Mouse (Mus musculus) adrenal gland, adult 18-20 months (tissue): ENCODE measurements around the gene Serpini2. TPM values are rescaled to one million over a fixed set of nuclear protein-coding genes. Genes with fewer than 3 reads are reported as not detected.
"Not testable (repeated sequence)": the region's sequence is repeated elsewhere in the genome, so short reads cannot be mapped to it uniquely, and the experiment has no call there.

Experiments used
- DNase-seq, 2 experiments: peaks; one replicate each; pipeline ENCODE4 v3.0.0; 2021 to 2022; ENCODE audit warnings: low spot score in 2 of 2
- long read RNA-seq, 2 experiments: library from polyadenylated mRNA; stranded (forward); transcript quantifications; one replicate each; pipeline ENCODE4 v2.0.0; 2021
- total RNA-seq, 2 experiments: library from RNA; stranded (reverse); gene quantifications; 1 replicate in 1 of 2; 2 replicates in 1 of 2; pipeline ENCODE4 v1.2.3; 2021

Gene Serpini2
- not detected for total RNA-seq
- long read RNA-seq, experiment 1: 0 reads
- long read RNA-seq, experiment 2: 0 reads

DNA sequence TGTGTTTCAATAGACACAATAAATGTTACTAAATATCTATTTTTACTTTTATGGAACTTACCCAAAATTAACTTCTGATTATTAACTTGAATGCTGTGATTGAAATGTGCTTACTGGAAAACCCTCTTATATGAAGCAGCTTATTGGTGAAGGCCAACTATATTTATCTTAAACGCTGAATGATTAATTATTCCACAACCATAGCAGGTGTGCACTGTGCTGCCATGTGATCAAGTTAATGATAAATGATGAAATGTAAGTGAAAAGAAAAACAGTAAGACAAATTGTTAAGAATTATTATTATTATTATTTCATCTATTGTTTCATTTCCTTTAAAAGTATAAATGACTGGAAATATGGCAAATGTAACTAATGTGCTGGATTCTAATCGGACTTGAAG is at the start of gene Serpini2:
TSS of gene Serpini2 (minus strand) at position 101 of the 400 bp plus-strand sequence.
- DNase-seq: no peak

- DNase-seq: no peak
Measured at GRCm38 (mm10) chr3:75308861-75309260, 39.0 kb upstream of the Serpini2 start.

- no peak for DNase-seq
Measured at GRCm38 (mm10) chr3:75308228-75308627, 38.4 kb upstream of the Serpini2 start.

DNA sequence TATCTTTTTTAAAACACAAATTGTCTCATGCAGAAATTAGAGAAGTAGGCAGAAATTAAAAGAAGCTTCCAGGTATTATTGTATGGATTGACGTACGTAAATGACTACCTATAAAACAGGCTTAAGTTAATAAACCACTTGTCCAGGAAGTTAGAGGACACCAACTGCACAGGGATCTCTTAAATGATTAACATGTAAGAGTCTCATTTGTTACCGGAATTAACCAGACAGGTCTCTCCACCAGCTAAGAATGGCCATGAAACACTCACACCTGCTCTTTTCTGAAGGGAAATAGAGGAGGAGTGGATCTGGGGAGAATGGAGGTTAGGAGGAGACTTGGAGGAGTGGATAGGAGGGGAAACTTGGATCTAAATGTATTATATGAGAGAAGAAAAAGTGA is 35.7 kb upstream of the Serpini2 start:
- DNase-seq: no peak

DNA sequence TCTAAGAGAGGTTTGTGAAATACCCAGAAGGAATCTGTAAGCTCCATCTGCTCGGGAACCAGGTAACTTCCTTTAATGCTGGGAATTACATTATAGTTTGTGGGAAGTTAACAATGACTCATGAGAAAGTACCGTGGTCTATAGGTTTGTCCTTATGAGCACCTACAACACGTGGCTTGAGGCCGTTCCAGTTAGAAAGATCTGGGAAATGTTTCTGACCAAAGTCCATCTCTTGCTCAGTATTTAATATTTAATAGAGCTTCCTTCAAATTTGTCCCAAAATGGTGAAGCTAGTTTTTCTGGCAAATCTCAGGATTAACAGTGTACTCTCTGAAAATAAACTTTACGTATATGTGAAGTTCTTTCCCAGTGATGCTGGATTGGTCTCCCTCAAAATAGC is 34.7 kb upstream of the Serpini2 start:
- no peak for DNase-seq

GRCm38 (mm10) chr3:75301072-75301471 is 31.2 kb upstream of the Serpini2 start:
- no peak for DNase-seq

GRCm38 (mm10) chr3:75299464-75299863 is 29.6 kb upstream of the Serpini2 start:
- not testable (repeated sequence) for DNase-seq

DNA sequence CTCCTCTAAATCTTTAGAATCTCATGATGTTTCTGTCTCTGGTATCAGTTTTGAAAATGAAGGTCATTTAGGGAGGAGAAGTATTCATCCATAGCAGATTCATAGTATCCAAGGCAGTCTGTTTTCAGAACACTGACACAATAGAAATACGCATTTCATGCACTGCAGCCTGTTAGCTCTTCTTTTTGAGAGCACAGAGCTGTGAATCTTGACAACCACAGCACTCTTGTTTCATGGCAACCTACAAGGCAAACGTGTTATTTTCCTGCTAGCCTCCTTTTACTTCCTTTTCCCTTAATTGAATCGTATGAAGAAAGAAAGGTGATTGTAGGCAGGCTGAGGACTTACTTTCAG is 27.9 kb upstream of the Serpini2 start:
- DNase-seq: no peak

GRCm38 (mm10) chr3:75297026-75297757 is 27.3 kb upstream of the Serpini2 start:
- DNase-seq: no peak

DNA sequence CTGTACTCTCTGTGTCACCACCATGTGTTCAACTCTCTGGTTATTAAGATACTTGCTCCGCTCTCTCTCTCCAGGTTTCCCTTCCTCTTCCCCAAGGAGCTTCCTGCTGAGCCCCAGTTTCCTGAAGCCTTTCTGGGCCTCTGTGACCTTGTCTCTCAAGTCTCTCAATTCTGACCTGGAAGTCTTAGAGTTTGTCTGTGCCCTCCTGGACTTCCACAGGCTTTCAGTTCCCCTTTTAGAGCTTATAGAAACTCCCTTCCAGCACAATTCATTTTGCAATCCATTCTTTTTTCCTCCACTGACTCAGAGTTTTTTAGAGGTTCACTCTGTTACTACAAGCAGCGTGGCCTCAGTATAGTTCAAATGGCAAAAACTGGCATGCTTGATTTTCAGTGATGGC is 23.4 kb upstream of the Serpini2 start:
- no peak for DNase-seq

GRCm38 (mm10) chr3:75277455-75277854 is 7.6 kb upstream of the Serpini2 start:
- no peak for DNase-seq

GRCm38 (mm10) chr3:75276522-75276921 is 6.6 kb upstream of the Serpini2 start:
- DNase-seq: no peak

- DNase-seq: no peak
Measured at GRCm38 (mm10) chr3:75275127-75275526, 5.2 kb upstream of the Serpini2 start.

GRCm38 (mm10) chr3:75259356-75259755 is 10.5 kb downstream of the Serpini2 start:
- no peak for DNase-seq

DNA sequence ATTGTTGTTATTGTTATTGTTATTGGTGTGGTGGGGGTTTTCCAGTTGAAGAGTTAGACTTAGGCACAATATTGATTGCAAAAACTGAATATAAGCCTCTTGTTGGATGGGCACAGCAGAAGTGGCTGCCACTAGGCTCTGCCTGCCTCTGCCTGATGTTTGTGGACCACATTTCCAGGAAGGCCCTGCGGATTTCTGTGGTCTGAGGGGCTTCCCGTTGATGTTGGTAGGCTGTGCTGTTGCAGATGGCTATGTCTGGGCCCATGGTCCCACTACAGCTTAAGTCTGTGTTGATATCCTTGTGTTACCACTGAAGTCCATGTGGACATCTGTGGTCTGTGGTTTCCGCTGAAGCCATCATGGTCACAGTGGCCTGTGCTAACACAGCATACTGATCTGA is 50.2 kb downstream of the Serpini2 start:
- DNase-seq: no peak

GRCm38 (mm10) chr3:75219211-75219610 is 50.7 kb downstream of the Serpini2 start:
- no peak for DNase-seq

DNA sequence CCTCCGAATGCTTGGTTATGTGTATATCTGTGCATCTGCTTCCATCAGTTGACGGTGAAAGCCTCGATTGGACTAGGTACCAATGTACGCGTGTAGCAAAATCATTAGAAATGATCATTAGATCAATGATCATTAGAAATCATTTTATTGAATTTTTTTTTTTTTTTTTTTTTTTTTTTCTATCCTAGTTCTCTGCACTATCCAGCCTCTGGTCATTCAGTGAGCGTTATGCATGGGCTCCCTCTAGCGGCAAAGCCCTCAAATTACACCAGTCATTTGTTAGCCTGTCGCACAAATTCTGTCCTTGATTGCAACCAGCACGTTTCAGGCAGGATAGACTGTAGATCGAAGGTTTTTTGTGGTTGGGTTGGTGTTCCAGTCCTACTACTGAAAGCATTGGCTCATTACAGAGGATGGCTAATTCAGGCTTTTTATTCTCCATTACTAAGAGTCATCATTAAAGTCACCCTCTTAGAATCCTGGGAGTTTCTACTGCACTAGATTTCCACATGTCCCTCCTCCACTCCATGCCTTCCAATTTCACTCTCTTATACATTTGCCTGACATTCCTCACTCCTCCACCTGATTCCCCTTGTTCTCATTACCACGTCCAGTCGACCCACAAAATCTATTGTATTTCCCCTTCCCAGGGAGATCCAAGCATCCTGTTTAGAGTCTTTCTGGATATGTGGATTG is 66.9 kb downstream of the Serpini2 start:
- peak; percentile 30 to 44 for DNase-seq

Other genes with a start within 250 kb of the Serpini2 start
- gene Zbbx, start 105.0 kb downstream of the Serpini2 start, total RNA-seq: not detected
- not detected for gene Wdr49, start 212.1 kb upstream of the Serpini2 start, total RNA-seq